Mouse (Mus musculus) stomach, postnatal 0 days (tissue): Measurements from ENCODE around the gene Epp13. TPM values are rescaled to one million over a fixed set of nuclear protein-coding genes. Genes with fewer than 3 reads are reported as not detected.
A peak's percentile ranks its signal among the peaks of the same experiment; 100 is the strongest.

Experiments
- ATAC-seq: fragments of 200-750 bp; cut with Nextera tagmentation; 2 replicates; pipeline ENCODE4 v1.8.0; 2017; ENCODE audit not compliant: low FRiP score, low TSS enrichment
- DNase-seq: peaks from one replicate; pipeline ENCODE4 v3.0.0-alpha.2; 2016; ENCODE audit warnings: low spot score
- H3K27ac ChIP-seq: fragments of 300-500 bp; sonication (generic); replicated peaks from 2 replicates; pipeline ENCODE4 v1.5.1; 2014; ENCODE audit warnings: mild to moderate bottlenecking, control low read depth
- H3K27me3 ChIP-seq: fragments of 300-500 bp; sonication (generic); 2 replicates; pipeline ENCODE4 v1.6.1; 2014; ENCODE audit warnings: low read length; ENCODE audit not compliant: control insufficient read depth, insufficient read depth
- H3K36me3 ChIP-seq: fragments of 300-500 bp; sonication (generic); 2 replicates; pipeline ENCODE4 v1.6.1; 2014; ENCODE audit warnings: low read length, mixed read lengths; ENCODE audit not compliant: control insufficient read depth, insufficient read depth
- H3K4me1 ChIP-seq: fragments of 300-500 bp; sonication (generic); replicated peaks from 2 replicates; pipeline ENCODE4 v1.6.1; 2014; ENCODE audit warnings: antibody characterized with exemption; ENCODE audit not compliant: control insufficient read depth, insufficient read depth
- H3K4me2 ChIP-seq: fragments of 300-500 bp; sonication (generic); replicated peaks from 2 replicates; pipeline ENCODE4 v1.6.1; 2014; ENCODE audit warnings: low read depth, mild to moderate bottlenecking, control low read depth, moderate library complexity
- H3K4me3 ChIP-seq: fragments of 300-500 bp; sonication (generic); 2 replicates; pipeline ENCODE4 v1.5.1; 2014; ENCODE audit warnings: low read depth, low read length, control low read depth
- H3K9ac ChIP-seq: fragments of 300-500 bp; sonication (generic); 2 replicates; pipeline ENCODE4 v1.6.1; 2014; ENCODE audit warnings: mild to moderate bottlenecking, low read length, control low read depth, mixed read lengths
- H3K9me3 ChIP-seq: fragments of 300-500 bp; sonication (generic); 2 replicates; pipeline ENCODE4 v1.6.1; 2016; ENCODE audit warnings: low read length; ENCODE audit not compliant: control insufficient read depth
- CTCF ChIP-seq: IDR thresholded peaks from 2 replicates; pipeline ENCODE4 v1.5.1; 2016; ENCODE audit warnings: antibody characterized with exemption, low read depth, mild to moderate bottlenecking, moderate library complexity
- EP300 ChIP-seq: optimal IDR thresholded peaks from 2 replicates; pipeline ENCODE3; 2016; ENCODE audit warnings: antibody characterized with exemption
- WGBS: fragments of 180-500 bp; shearing (Covaris S2); extraction: QIAGEN DNeasy Blood & Tissue Kit; methylation state at CpG from one replicate; pipeline ENCODE4 v1.1.7; 2014; 5-methylcytosine and 5-hydroxymethylcytosine counted together
- polyA plus RNA-seq: library from polyadenylated mRNA; unstranded; fragments of >200 nt; fragmentation: Nextera tagmentation; extraction: Ambion mirVana; gene quantifications from 2 replicates; pipeline ENCODE4 v1.2.1, GENCODE M21; 2015

The Epp13 gene
- polyA plus RNA-seq, 1 experiment from 2014 or later: not detected

GRCm38 (mm10) chr7:6282749-6283148, 30.2 kb downstream of the Epp13 start:
- peak overlapping the region; percentile 52 for H3K4me3 ChIP-seq
- ATAC-seq: no peak
- H3K27ac ChIP-seq: peak overlapping the region; percentile 72; the same call in 1 of the 2 replicates
- peaks cover 3% of the 10 kb centered on the region; the same call in 1 of the 2 replicates for H3K4me1 ChIP-seq
- TF ChIP-seq CTCF (peak; percentile 82), EP300 (peak; percentile 27)
- no peaks in the 10 kb centered on the region for H3K9me3 ChIP-seq
- no peaks in the 10 kb centered on the region for H3K36me3 ChIP-seq
- no peaks in the 10 kb centered on the region for H3K27me3 ChIP-seq
- 0% methylated on average over 1 of the region's 1 CpGs for WGBS
- H3K4me2 ChIP-seq: peak overlapping the region; percentile 55
- peak; percentile 77 for DNase-seq
- no peak overlapping the region for H3K9ac ChIP-seq

- H3K9ac ChIP-seq: peak overlapping the region; percentile 59
- WGBS: under 1% methylated on average over 23 of the region's 23 CpGs
Measured at GRCm38 (mm10) chr7:6283451-6284075, 31.1 kb downstream of the Epp13 start.

GRCm38 (mm10) chr7:6284442-6285012, 32.0 kb downstream of the Epp13 start:
- Histone ChIP-seq H3K27me3 (no peaks in the 10 kb centered on the region), H3K36me3 (no peaks in the 10 kb centered on the region; the same call in 1 of the 2 replicates), H3K4me2 (no peak overlapping the region), H3K9me3 (no peaks in the 10 kb centered on the region), H3K27ac (no peak overlapping the region), H3K4me1 (peaks cover 3% of the 10 kb centered on the region; the same call in 1 of the 2 replicates), H3K4me3 (no peak overlapping the region), H3K9ac (no peak overlapping the region)
- 86% methylated on average over 4 of the region's 4 CpGs for WGBS
- DNase-seq (no peak), ATAC-seq (no peak)
- no peak for TF ChIP-seq EP300
- no peak for TF ChIP-seq CTCF

More at GRCm38 (mm10) chr7:6283451-6284075, 31.1 kb downstream of the Epp13 start:
- Histone ChIP-seq H3K27ac (peak overlapping the region; percentile 72), H3K4me1 (peaks cover 3% of the 10 kb centered on the region; the same call in 1 of the 2 replicates), H3K4me2 (peak overlapping the region; percentile 55), H3K4me3 (peak overlapping the region; percentile 52), H3K9me3 (no peaks in the 10 kb centered on the region), H3K27me3 (no peaks in the 10 kb centered on the region), H3K36me3 (no peaks in the 10 kb centered on the region)
- ATAC-seq: peak; percentile 74
- TF ChIP-seq CTCF: peak; percentile 67
- TF ChIP-seq EP300: no peak
- peak; percentile 85 for DNase-seq

GRCm38 (mm10) chr7:6285366-6285765, 32.9 kb downstream of the Epp13 start:
- Histone ChIP-seq H3K4me1 (peaks cover 3% of the 10 kb centered on the region; the same call in 1 of the 2 replicates), H3K9me3 (no peaks in the 10 kb centered on the region), H3K27ac (no peak overlapping the region), H3K9ac (no peak overlapping the region), H3K4me3 (no peak overlapping the region), H3K36me3 (no peaks in the 10 kb centered on the region; the same call in 1 of the 2 replicates), H3K4me2 (no peak overlapping the region), H3K27me3 (no peaks in the 10 kb centered on the region)
- 83% methylated on average over 6 of the region's 6 CpGs for WGBS
- no peak for DNase-seq
- TF ChIP-seq CTCF (no peak), EP300 (no peak)
- no peak for ATAC-seq

GRCm38 (mm10) chr7:6285842-6286705, 33.6 kb downstream of the Epp13 start, which contains the start of gene Zfp667:
Gene Zfp667, plus strand, starts transcription at chr7:6286579.
- DNase-seq (peak; percentile 95), ATAC-seq (peak; percentile 88)
- H3K4me1 ChIP-seq: peaks cover 3% of the 10 kb centered on the region; the same call in 1 of the 2 replicates
- H3K27me3 ChIP-seq: no peaks in the 10 kb centered on the region
- H3K27ac ChIP-seq: peak within 1 kb of the TSS; percentile 20
- no peaks in the 10 kb centered on the region; the same call in 1 of the 2 replicates for H3K36me3 ChIP-seq
- 2% methylated on average over 47 of the region's 50 CpGs for WGBS
- TF ChIP-seq CTCF (peak; percentile 40), EP300 (no peak)
- H3K9ac ChIP-seq: peak within 1 kb of the TSS; percentile 54
- peak within 1 kb of the TSS; percentile 68 for H3K4me2 ChIP-seq
- no peaks in the 10 kb centered on the region for H3K9me3 ChIP-seq
- H3K4me3 ChIP-seq: peak within 1 kb of the TSS; percentile 48
